Mouse (Mus musculus) hindbrain, embryonic 10.5 days (tissue): ENCODE measurements around the gene Acat3. TPM values are rescaled to one million over a fixed set of nuclear protein-coding genes. Genes with fewer than 3 reads are reported as not detected.
A peak's percentile ranks its signal among the peaks of the same experiment; 100 is the strongest.

Experiments
- DNase-seq: peaks from one replicate; pipeline ENCODE4 v3.0.0-alpha.2; 2017; ENCODE audit warnings: low spot score
- H3K27ac ChIP-seq: fragments of 300-500 bp; sonication (generic); 2 replicates; pipeline ENCODE4 v1.5.1; 2016; ENCODE audit warnings: mild to moderate bottlenecking, moderate library complexity
- H3K27me3 ChIP-seq: fragments of 300-500 bp; sonication (generic); 2 replicates; pipeline ENCODE4 v1.6.1; 2016; ENCODE audit warnings: mild to moderate bottlenecking; ENCODE audit not compliant: poor library complexity, insufficient read depth, severe bottlenecking
- H3K36me3 ChIP-seq: fragments of 300-500 bp; sonication (generic); 2 replicates; pipeline ENCODE4 v1.6.1; 2016; ENCODE audit warnings: mild to moderate bottlenecking, moderate library complexity
- H3K4me1 ChIP-seq: fragments of 300-500 bp; sonication (generic); replicated peaks from 2 replicates; pipeline ENCODE4 v1.6.1; 2016; ENCODE audit warnings: mild to moderate bottlenecking
- H3K4me3 ChIP-seq: fragments of 300-500 bp; sonication (generic); 2 replicates; pipeline ENCODE4 v1.5.1; 2016; ENCODE audit warnings: mild to moderate bottlenecking, moderate library complexity
- H3K9me3 ChIP-seq: fragments of 300-500 bp; sonication (generic); 2 replicates; pipeline ENCODE4 v1.6.1; 2016; ENCODE audit warnings: mild to moderate bottlenecking, moderate library complexity
- WGBS: fragments of 180-500 bp; shearing (Covaris S2); methylation state at CpG from one replicate; pipeline ENCODE4 v1.1.7; 2016; 5-methylcytosine and 5-hydroxymethylcytosine counted together
- polyA plus RNA-seq: library from polyadenylated mRNA; unstranded; fragments of >200 nt; fragmentation: Nextera tagmentation; extraction: Ambion mirVana; gene quantifications from 2 replicates; pipeline ENCODE4 v1.2.1, GENCODE M21; 2016

Gene Acat3
- polyA plus RNA-seq, 1 experiment from 2014 or later = 0.84 TPM

GRCm38 (mm10) chr17:12886620-12887019, 53.8 kb downstream of the Acat3 start:
- 40% methylated on average over 6 of the region's 6 CpGs for WGBS
- H3K27me3 ChIP-seq = no peaks in the 10 kb centered on the region
- H3K27ac ChIP-seq = no peak overlapping the region
- no peaks in the 10 kb centered on the region for H3K9me3 ChIP-seq
- no peaks in the 10 kb centered on the region for H3K4me1 ChIP-seq
- DNase-seq = no peak
- no peak overlapping the region for H3K4me3 ChIP-seq
- peaks cover 28% of the 10 kb centered on the region for H3K36me3 ChIP-seq

GRCm38 (mm10) chr17:12881216-12881615, 59.2 kb downstream of the Acat3 start:
- WGBS = 81% methylated on average over 1 of the region's 1 CpGs
- no peak for DNase-seq
- H3K27ac ChIP-seq = no peak overlapping the region

GRCm38 (mm10) chr17:12880178-12880577, 60.2 kb downstream of the Acat3 start:
- Histone ChIP-seq H3K9me3 (no peaks in the 10 kb centered on the region), H3K4me3 (no peak overlapping the region), H3K4me1 (no peaks in the 10 kb centered on the region), H3K36me3 (no peaks in the 10 kb centered on the region), H3K27ac (no peak overlapping the region), H3K27me3 (no peaks in the 10 kb centered on the region)
- DNase-seq = peak; percentile 81
- 6% methylated on average over 14 of the region's 14 CpGs for WGBS

More at GRCm38 (mm10) chr17:12881216-12881615, 59.2 kb downstream of the Acat3 start:
- Histone ChIP-seq H3K36me3 (no peaks in the 10 kb centered on the region), H3K4me1 (no peaks in the 10 kb centered on the region), H3K4me3 (no peak overlapping the region), H3K27me3 (no peaks in the 10 kb centered on the region), H3K9me3 (no peaks in the 10 kb centered on the region)

GRCm38 (mm10) chr17:12875734-12876133, 64.7 kb downstream of the Acat3 start, which contains the start of gene Mrgprh:
Gene Mrgprh, plus strand, starts transcription at chr17:12876034.
- WGBS = 84% methylated on average over 5 of the region's 5 CpGs
- no peak for DNase-seq

More at GRCm38 (mm10) chr17:12875734-12876133, 64.7 kb downstream of the Acat3 start, which contains the start of gene Mrgprh:
- Histone ChIP-seq H3K9me3 (no peaks in the 10 kb centered on the region), H3K4me1 (0 out of 2 replicates have a peak, but pooled peaks cover 4% of the 10 kb centered on the region), H3K36me3 (no peaks in the 10 kb centered on the region), H3K4me3 (no peak within 1 kb of the TSS), H3K27ac (no peak within 1 kb of the TSS), H3K27me3 (no peaks in the 10 kb centered on the region)

Other genes starting within 250 kb of the Acat3 start
- 17.3 and 20.8 TPM in 2 replicates for gene Igf2r, start 170.9 kb downstream of the Acat3 start, polyA plus RNA-seq
- gene Mas1, start 72.5 kb downstream of the Acat3 start, polyA plus RNA-seq = 0.22 and 0.89 TPM in 2 replicates
- not detected in 2 replicates for gene Mrgprh, start 64.6 kb downstream of the Acat3 start, polyA plus RNA-seq
- 2.4 and 2.9 TPM in 2 replicates for gene Pnldc1, start 30.4 kb downstream of the Acat3 start, polyA plus RNA-seq
- 430 and 490 TPM in 2 replicates for gene Tcp1, start 24.9 kb downstream of the Acat3 start, polyA plus RNA-seq
- gene Mrpl18, start 24.3 kb downstream of the Acat3 start, polyA plus RNA-seq = 175 and 190 TPM in 2 replicates
- gene Acat2, start 20.1 kb upstream of the Acat3 start, polyA plus RNA-seq = 384 and 451 TPM in 2 replicates
- 116 and 124 TPM in 2 replicates for gene Wtap, start 53.6 kb upstream of the Acat3 start, polyA plus RNA-seq
- gene Sod2, start 66.2 kb upstream of the Acat3 start, polyA plus RNA-seq = 104 and 108 TPM in 2 replicates
- gene Gpr31b, start 111.7 kb upstream of the Acat3 start, polyA plus RNA-seq = not detected in 2 replicates
- gene Tcp10b, start 120.5 kb upstream of the Acat3 start, polyA plus RNA-seq = 0.08 and 0.10 TPM in 2 replicates
- gene Unc93a, start 191.2 kb upstream of the Acat3 start, polyA plus RNA-seq = not detected in 2 replicates